Mouse (Mus musculus) limb, embryonic 14.5 days (tissue): Measurements from ENCODE around the gene AL607142.1. TPM values are rescaled to one million over a fixed set of nuclear protein-coding genes. Genes with fewer than 3 reads are reported as not detected.

ENCODE experiments used
- ATAC-seq: fragments of 200-750 bp; cut with Nextera tagmentation; 2 replicates; pipeline ENCODE4 v1.8.0; 2017; ENCODE audit warnings: low read depth, moderate number of reproducible peaks, moderate TSS enrichment; ENCODE audit not compliant: low FRiP score
- DNase-seq: peaks from one replicate; pipeline ENCODE4 v3.0.0-alpha.2; 2015; ENCODE audit warnings: low spot score
- H3K27ac ChIP-seq: fragments of 300-500 bp; sonication (generic); replicated peaks from 2 replicates; pipeline ENCODE4 v1.5.1; 2014; ENCODE audit warnings: low read depth, mild to moderate bottlenecking, low read length, moderate library complexity, mixed read lengths
- H3K27me3 ChIP-seq: fragments of 300-500 bp; sonication (generic); 2 replicates; pipeline ENCODE4 v1.6.1; 2014; ENCODE audit warnings: low read length, mixed read lengths; ENCODE audit not compliant: control insufficient read depth, insufficient read depth
- H3K36me3 ChIP-seq: fragments of 300-500 bp; sonication (generic); 2 replicates; pipeline ENCODE4 v1.6.1; 2014; ENCODE audit warnings: mild to moderate bottlenecking, low read length, moderate library complexity, mixed read lengths; ENCODE audit not compliant: control insufficient read depth, insufficient read depth
- H3K4me1 ChIP-seq: fragments of 300-500 bp; sonication (generic); 2 replicates; pipeline ENCODE4 v1.6.1; 2014; ENCODE audit warnings: antibody characterized with exemption, low read length, mixed read lengths; ENCODE audit not compliant: control insufficient read depth, insufficient read depth
- H3K4me2 ChIP-seq: fragments of 300-500 bp; sonication (generic); replicated peaks from 2 replicates; pipeline ENCODE4 v1.6.1; 2014; ENCODE audit warnings: low read depth, mild to moderate bottlenecking, low read length, moderate library complexity; ENCODE audit not compliant: severe bottlenecking
- H3K4me3 ChIP-seq: fragments of 300-500 bp; sonication (generic); replicated peaks from 2 replicates; pipeline ENCODE4 v1.5.1; 2014; ENCODE audit warnings: low read length
- H3K9ac ChIP-seq: fragments of 300-500 bp; sonication (generic); 2 replicates; pipeline ENCODE4 v1.6.1; 2014; ENCODE audit warnings: mild to moderate bottlenecking, low read depth, low read length, moderate library complexity; ENCODE audit not compliant: severe bottlenecking
- H3K9me3 ChIP-seq: fragments of 300-500 bp; sonication (generic); 2 replicates; pipeline ENCODE4 v1.6.1; 2016; ENCODE audit warnings: low read length; ENCODE audit not compliant: control insufficient read depth
- POLR2A ChIP-seq: fragments of 200-500 bp; IDR thresholded peaks from 2 replicates; pipeline ENCODE4 v1.8.0; 2012; ENCODE audit warnings: inconsistent platforms, mild to moderate bottlenecking, moderate library complexity, borderline replicate concordance; ENCODE audit not compliant: insufficient read depth, insufficient read length; ENCODE audit errors: extremely low read depth
- WGBS: fragments of 180-500 bp; shearing (Covaris S2); extraction: QIAGEN DNeasy Blood & Tissue Kit; methylation state at CpG from one replicate; pipeline ENCODE4 v1.1.7; 2014; 5-methylcytosine and 5-hydroxymethylcytosine counted together
- polyA plus RNA-seq, 2 experiments: library from polyadenylated mRNA; depleted of rRNA in 1 of 2; stranded (reverse) in 1 of 2; unstranded in 1 of 2; fragments of >200 nt; fragmentation: Nextera tagmentation in 1 of 2; extraction: Ambion mirVana in 1 of 2; gene quantifications; 2 replicates each; pipeline versions ENCODE4 v1.2.1 to v1.2.3; 2012 to 2014

Gene AL607142.1
- polyA plus RNA-seq, 2 experiments: not detected

GRCm38 (mm10) chr4:120027671-120028070, 37.1 kb upstream of the AL607142.1 start:
- no peak for TF ChIP-seq POLR2A
- H3K4me2 ChIP-seq: no peak overlapping the region
- H3K4me1 ChIP-seq: no peaks in the 10 kb centered on the region
- peaks cover 15% of the 10 kb centered on the region; the same call in 1 of the 2 replicates for H3K27me3 ChIP-seq
- H3K4me3 ChIP-seq: no peak overlapping the region
- no peak for ATAC-seq
- H3K27ac ChIP-seq: no peak overlapping the region
- 95% methylated on average over 1 of the region's 1 CpGs for WGBS
- DNase-seq: no peak
- H3K36me3 ChIP-seq: no peaks in the 10 kb centered on the region
- no peaks in the 10 kb centered on the region for H3K9me3 ChIP-seq
- no peak overlapping the region for H3K9ac ChIP-seq

DNA sequence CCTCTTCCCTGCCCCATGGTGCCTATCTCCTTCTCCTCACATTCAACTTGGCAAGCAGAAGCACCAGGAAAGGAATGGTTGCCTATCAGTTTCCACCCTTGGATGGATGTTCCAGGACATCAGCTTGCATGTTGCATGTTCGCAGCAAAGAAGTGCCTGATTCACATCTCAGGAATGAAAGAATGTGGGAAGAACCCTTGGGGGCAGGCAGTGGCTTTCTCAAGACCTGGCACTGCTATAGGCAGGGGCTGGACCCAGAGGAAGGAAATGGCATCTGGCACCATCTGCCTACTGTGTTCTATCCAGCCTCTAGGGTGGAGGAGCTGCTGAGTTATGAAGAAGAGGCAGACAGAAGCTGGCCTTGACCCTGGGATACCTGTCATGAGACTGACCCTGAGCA, 34.9 kb upstream of the AL607142.1 start:
- 75% methylated on average over 1 of the region's 1 CpGs for WGBS
- no peak for TF ChIP-seq POLR2A
- no peaks in the 10 kb centered on the region for H3K36me3 ChIP-seq

DNA sequence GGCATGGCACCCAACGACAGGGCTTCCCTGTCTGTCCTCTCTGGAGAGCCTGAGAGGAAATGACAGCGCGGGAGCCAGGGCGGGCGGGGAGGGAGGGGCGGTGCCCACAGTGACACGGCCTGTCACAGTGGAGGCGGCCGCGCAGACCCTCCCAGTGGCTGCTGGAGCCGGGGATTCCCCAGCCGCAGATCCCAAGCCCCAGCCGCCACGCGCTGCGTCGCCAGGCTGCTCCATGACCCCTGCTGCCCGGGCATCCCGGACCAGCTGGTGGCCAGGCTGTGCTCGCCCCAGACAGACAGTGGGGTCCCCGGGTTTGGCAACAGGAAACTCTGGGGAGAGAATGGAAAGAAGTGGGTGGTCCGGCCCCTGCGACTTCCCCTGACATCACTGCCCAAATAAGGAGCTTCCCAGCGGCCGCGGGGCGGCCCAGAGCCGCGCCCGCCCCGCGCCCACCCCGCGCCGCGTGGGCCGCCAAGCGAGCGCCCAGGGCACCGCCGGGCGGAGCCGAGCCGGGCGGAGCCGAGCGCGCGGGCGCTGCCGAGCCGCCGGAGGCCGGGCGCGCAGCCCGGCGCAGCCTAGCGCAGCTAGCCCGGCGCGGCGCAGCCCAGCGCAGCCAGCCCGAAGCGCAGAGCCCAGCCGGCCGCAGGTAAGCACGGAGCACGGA, 32.3 kb upstream of the AL607142.1 start:
- TF ChIP-seq POLR2A: no peak
- H3K4me2 ChIP-seq: peak overlapping the region; percentile 98
- H3K4me3 ChIP-seq: peak overlapping the region; percentile 53
- H3K27me3 ChIP-seq: peaks cover 42% of the 10 kb centered on the region
- no peaks in the 10 kb centered on the region for H3K9me3 ChIP-seq
- H3K36me3 ChIP-seq: no peaks in the 10 kb centered on the region
- no peak overlapping the region for H3K27ac ChIP-seq
- WGBS: 0% methylated on average over 28 of the region's 70 CpGs
- H3K4me1 ChIP-seq: peaks cover 5% of the 10 kb centered on the region; the same call in 1 of the 2 replicates
- DNase-seq (peak; percentile 50), ATAC-seq (peak; percentile 86)
- H3K9ac ChIP-seq: peak overlapping the region; percentile 57

More for the DNA sequence above, 34.9 kb upstream of the AL607142.1 start:
- ATAC-seq: no peak
- H3K9me3 ChIP-seq: no peaks in the 10 kb centered on the region
- no peak for DNase-seq
- no peak overlapping the region for H3K9ac ChIP-seq
- peaks cover 5% of the 10 kb centered on the region; the same call in 1 of the 2 replicates for H3K4me1 ChIP-seq
- H3K27ac ChIP-seq: no peak overlapping the region
- H3K4me2 ChIP-seq: no peak overlapping the region
- H3K4me3 ChIP-seq: no peak overlapping the region
- H3K27me3 ChIP-seq: peaks cover 36% of the 10 kb centered on the region

- peak overlapping the region; percentile 57 for H3K9ac ChIP-seq
- TF ChIP-seq POLR2A: no peak
- peaks cover 5% of the 10 kb centered on the region; the same call in 1 of the 2 replicates for H3K4me1 ChIP-seq
- peak overlapping the region; percentile 98 for H3K4me2 ChIP-seq
- H3K27me3 ChIP-seq: peaks cover 42% of the 10 kb centered on the region
- 1% methylated on average over 28 of the region's 38 CpGs for WGBS
- no peaks in the 10 kb centered on the region for H3K9me3 ChIP-seq
- DNase-seq (no peak), ATAC-seq (0 out of 2 replicates have a peak, but pooled peaks have one; percentile 7)
- no peaks in the 10 kb centered on the region for H3K36me3 ChIP-seq
- H3K27ac ChIP-seq: no peak overlapping the region
- peak overlapping the region; percentile 53 for H3K4me3 ChIP-seq
These were observed 31.8 kb upstream of the AL607142.1 start for GRCm38 (mm10) chr4:120032984-120033355.

GRCm38 (mm10) chr4:120036294-120036693, 28.5 kb upstream of the AL607142.1 start:
- Histone ChIP-seq H3K27me3 (peaks cover 40% of the 10 kb centered on the region), H3K9me3 (no peaks in the 10 kb centered on the region), H3K27ac (no peak overlapping the region), H3K4me1 (peaks cover 5% of the 10 kb centered on the region; the same call in 1 of the 2 replicates), H3K36me3 (no peaks in the 10 kb centered on the region), H3K9ac (no peak overlapping the region), H3K4me2 (no peak overlapping the region), H3K4me3 (no peak overlapping the region)
- no peak for TF ChIP-seq POLR2A
- WGBS: 78% methylated on average over 4 of the region's 4 CpGs
- DNase-seq (no peak), ATAC-seq (no peak)
